In the genomic region with DNA sequence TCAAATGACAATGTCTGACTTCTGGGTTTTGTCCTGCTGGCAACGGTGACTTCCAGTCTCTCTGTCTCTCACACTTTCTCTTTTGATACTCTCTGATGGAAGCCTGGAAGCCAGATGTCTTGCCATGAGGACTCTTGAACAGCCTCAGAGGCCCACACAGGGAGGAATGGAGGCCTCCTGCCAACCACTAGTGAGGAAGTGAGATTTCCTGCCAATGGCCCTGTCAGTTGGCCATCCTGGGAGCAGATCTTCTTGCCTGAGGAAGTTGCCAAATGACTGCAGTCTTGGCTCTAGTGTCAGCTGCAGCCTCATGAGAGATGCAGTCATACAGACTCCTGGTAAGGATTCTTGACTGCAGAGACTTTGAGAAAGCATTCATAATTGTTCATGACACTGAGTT, we compare ENCODE assay signal across 9 mouse cellular contexts.
DNase-seq lines count a peak whose midpoint lies in the region; ATAC-seq and TF ChIP-seq lines count a peak whose summit lies in the region.
"Had no signal": no experiment of that assay in that cellular context is flagged by ENCODE, and none has a peak within 500 bp of the region (broad histone marks: within the 10 kb centered on the region; RNA-seq: fewer than 3 reads in every experiment).

No protein-coding gene starts in this region.

- no peaks in the 10 kb centered on the region for H3K27me3 ChIP-seq in heart, adult 2 months (ENCODE audit: control insufficient read depth, insufficient read depth, low read length)
- H3K27me3 ChIP-seq in heart, embryonic 11.5 days (ENCODE audit: control insufficient read depth, insufficient read depth, low read length): no peaks in the 10 kb centered on the region

- intact Hi-C loops in heart, adult 2 months (cut with DNase I): no loop called here

- H3K36me3 ChIP-seq in heart, adult 2 months (ENCODE audit: control insufficient read depth, insufficient read depth, low read length): no peaks in the 10 kb centered on the region
- no peaks in the 10 kb centered on the region for H3K36me3 ChIP-seq in heart, embryonic 11.5 days (ENCODE audit: control insufficient read depth, insufficient read depth, low read length)
- H3K36me3 ChIP-seq: G1E had no signal

- H3K27ac ChIP-seq in heart, adult 2 months: no peak overlapping the region
- no peak overlapping the region for H3K27ac ChIP-seq in heart, embryonic 11.5 days (ENCODE audit: low read depth, low read length)

- TF ChIP-seq CTCF in heart, adult 2 months (IDR thresholded peaks at IDR 0.05): no peak

- no peaks in the 10 kb centered on the region for H3K79me2 ChIP-seq in heart, adult 2 months (replicated peaks; ENCODE audit: control insufficient read depth, insufficient read depth, low read length)

- peaks cover 3% of the 10 kb centered on the region for H3K4me1 ChIP-seq in heart, adult 2 months (ENCODE audit: control insufficient read depth, insufficient read depth, low read length)
- H3K4me1 ChIP-seq in heart, embryonic 11.5 days (ENCODE audit: control insufficient read depth, insufficient read depth, low read length): no peaks in the 10 kb centered on the region

- no peak for TF ChIP-seq POLR2A in heart, adult 2 months (IDR thresholded peaks at IDR 0.05; ENCODE audit: insufficient read depth, low read depth, low read length)

- DNase-seq in heart, adult 2 months: peak; percentile 66 to 86
- peak; percentile 13 for DNase-seq in 3134 (ENCODE audit: extremely low read depth, insufficient read length, low spot score)
- peak; percentile 51 for DNase-seq in brain, embryonic 18.5 days (ENCODE audit: low read depth, low spot score)
- DNase-seq in gastrocnemius, postnatal 4 days (ENCODE audit: low spot score in 2 of 2): peak; percentile 37 to 77
- DNase-seq in lung, postnatal 10 days: peak; percentile 87
- DNase-seq in embryo, embryonic 11 days: no peak
- no peak for DNase-seq in right cerebral cortex, adult 2 months (ENCODE audit: low spot score in 2 of 2)

- no peak for TF ChIP-seq EP300 in heart, adult 2 months (IDR thresholded peaks at IDR 0.05; ENCODE audit: insufficient read depth, low read depth, low read length)

- H3K9ac ChIP-seq in heart, adult 2 months (ENCODE audit: low read depth, low read length): no peak overlapping the region
- H3K9ac ChIP-seq in heart, embryonic 11.5 days (ENCODE audit: low read depth, low read length): no peak overlapping the region

- no peak overlapping the region for H3K4me2 ChIP-seq in heart, embryonic 11.5 days

- 16% methylated on average over 1 of the region's 1 CpGs for WGBS in heart, adult 2 months
- WGBS in heart, embryonic 11.5 days (ENCODE audit: insufficient replicate concordance): 54% methylated on average over 1 of the region's 1 CpGs

- no peak overlapping the region for H3K4me3 ChIP-seq in heart, adult 2 months
- no peak overlapping the region for H3K4me3 ChIP-seq in heart, embryonic 11.5 days (ENCODE audit: low read depth, low read length)

- no peaks in the 10 kb centered on the region for H3K9me3 ChIP-seq in heart, embryonic 11.5 days (replicated peaks; ENCODE audit: control insufficient read depth, low read length)

- ATAC-seq in heart, embryonic 11.5 days (replicated peaks; ENCODE audit: insufficient number of reproducible peaks, low FRiP score, low TSS enrichment): no peak

Comparison
In these comparisons a context has a peak if more than half of its experiments do, and no peak if none do; other contexts are left out.
1. DNase-seq: peak in heart, adult 2 months (2 of 2), 3134 (single experiment), brain, embryonic 18.5 days (single experiment), gastrocnemius, postnatal 4 days (2 of 2) and lung, postnatal 10 days (single experiment); none in embryo, embryonic 11 days (single experiment) and right cerebral cortex, adult 2 months (0 of 2).